Comparison of ENCODE assay signal across 9 mouse cellular contexts in the genomic region with DNA sequence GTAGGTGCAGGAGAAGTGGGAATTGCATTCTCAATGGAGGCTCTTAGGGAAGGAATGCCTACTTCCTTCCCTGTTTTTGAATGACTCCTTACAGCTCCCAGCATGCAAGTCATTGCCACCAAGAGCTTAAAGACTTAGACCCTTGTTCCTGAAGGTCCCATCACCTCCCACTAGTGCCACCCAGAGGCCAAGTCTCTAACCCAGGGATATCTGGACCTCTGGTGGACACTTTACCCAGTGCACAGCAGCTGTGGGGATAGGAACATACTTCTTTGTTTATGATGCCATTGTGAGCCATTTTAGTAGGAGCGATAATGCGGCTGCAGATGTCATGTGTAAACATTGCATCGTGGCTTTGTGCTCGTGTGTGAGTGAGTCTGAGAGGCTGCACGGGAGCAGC. TPM values are rescaled to one million over a fixed set of nuclear protein-coding genes. Genes with fewer than 3 reads are reported as not detected.
DNase-seq lines count a peak whose midpoint lies in the region; ATAC-seq lines count a peak whose summit lies in the region.
"Had no signal": no experiment of that assay in that cellular context is flagged by ENCODE, and none has a peak within 500 bp of the region (broad histone marks: within the 10 kb centered on the region; RNA-seq: fewer than 3 reads in every experiment).

No protein-coding gene starts in this region.

- no peak for ATAC-seq in erythroblast, adult 5-6 weeks (replicated peaks; ENCODE audit: low FRiP score, poor library complexity, severe bottlenecking)

- DNase-seq in adrenal gland, postnatal 14 days: peak; percentile 44
- no peak for DNase-seq in adrenal gland, adult 8-10 months
- DNase-seq in ovary, postnatal 36 days (ENCODE audit: low spot score): peak; percentile 26
- DNase-seq in ovary, adult 18-20 months (ENCODE audit: low spot score): no peak
- peak; percentile 53 for DNase-seq in gastrocnemius, postnatal 10 days
- peak; percentile 58 to 59 for DNase-seq in lung, adult 18-20 months
- no peak for DNase-seq in layer of hippocampus, postnatal 25 days (ENCODE audit: extremely low spot score in 1 of 2, low spot score in 1 of 2)

RNA-seq across cellular contexts. Expression of a gene that starts 38.3 kb away (rescaled TPM):
- 7.6 and 8.2 TPM in 2 replicates for total RNA-seq in adrenal gland, postnatal 14 days (2021)
- 1 to 10 TPM in 1 of 4 experiments, under 1 TPM in 3; 0.24 to 1.4 (median 0.68) TPM for total RNA-seq in adrenal gland, adult 8-10 months (2022)
- total RNA-seq in gastrocnemius, postnatal 10 days (2021): 1 to 10 TPM; 4.0 to 5.8 TPM
- 42.4 and 47.5 TPM in 2 replicates for total RNA-seq in erythroblast, adult 5-6 weeks (2015; ENCODE audit: low replicate concordance)
- 45.1 and 57.7 TPM in 2 replicates for total RNA-seq in erythroblast, adult 5-6 weeks (2017; ENCODE audit: low replicate concordance)
- total RNA-seq in layer of hippocampus, postnatal 25 days (2021): under 1 TPM; 0.49 to 0.68 TPM
- total RNA-seq: gastrocnemius, adult 8-10 months had no signal

Comparison
In these comparisons a context has a peak if more than half of its experiments do, and no peak if none do; other contexts are left out.
1. DNase-seq: peak in adrenal gland, postnatal 14 days (single experiment), ovary, postnatal 36 days (single experiment), gastrocnemius, postnatal 10 days (single experiment) and lung, adult 18-20 months (2 of 2); none in adrenal gland, adult 8-10 months (single experiment), ovary, adult 18-20 months (single experiment) and layer of hippocampus, postnatal 25 days (0 of 2).